Mouse (Mus musculus) frontal cortex, postnatal 14 days (tissue): ENCODE data around the gene Opn1sw.
"Not testable (repeated sequence)": the region's sequence is repeated elsewhere in the genome, so short reads cannot be mapped to it uniquely, and the experiment has no call there.

Source experiments
- DNase-seq, 2 experiments: peaks; one replicate each; pipeline ENCODE4 v3.0.0; 2022; ENCODE audit warnings: low spot score in 2 of 2

Opn1sw gene

DNA sequence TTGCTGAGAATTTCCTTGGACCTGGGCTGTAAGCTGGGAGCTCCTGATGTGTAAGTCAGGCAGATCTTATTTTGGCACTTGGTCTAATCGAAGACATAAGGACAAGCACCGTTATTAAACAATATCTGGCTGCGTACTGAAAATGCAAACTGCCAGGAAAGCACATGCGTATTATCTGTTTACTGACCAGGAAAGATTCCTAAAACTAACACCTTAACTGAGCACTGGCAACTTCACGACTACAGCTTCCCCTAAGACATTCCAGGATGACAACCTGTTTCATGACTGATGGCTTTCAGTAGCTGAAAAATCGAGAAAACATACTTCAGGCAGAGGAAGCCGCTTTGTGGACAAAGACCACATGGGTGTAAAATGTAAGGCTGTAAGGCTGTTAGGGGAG, 41.1 kb downstream of the Opn1sw start:
- no peak for DNase-seq

DNA sequence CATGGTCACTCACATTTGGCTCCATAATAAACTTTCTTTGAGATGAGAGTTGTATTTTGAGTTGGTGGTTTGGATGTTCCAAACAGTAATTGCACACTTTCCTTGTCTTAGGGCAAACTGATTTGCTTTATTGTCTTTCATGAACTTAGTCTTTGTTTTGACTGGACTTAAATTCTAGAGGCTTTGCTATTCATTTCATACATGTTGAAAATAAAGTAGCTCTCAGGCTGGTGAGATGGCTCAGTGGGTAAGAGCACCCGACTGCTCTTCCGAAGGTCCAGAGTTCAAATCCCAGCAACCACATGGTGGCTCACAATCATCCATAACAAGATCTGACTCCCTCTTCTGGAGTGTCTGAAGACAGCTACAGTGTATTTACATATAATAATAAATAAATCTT, 41.8 kb downstream of the Opn1sw start:
- DNase-seq = not testable (repeated sequence)

DNA sequence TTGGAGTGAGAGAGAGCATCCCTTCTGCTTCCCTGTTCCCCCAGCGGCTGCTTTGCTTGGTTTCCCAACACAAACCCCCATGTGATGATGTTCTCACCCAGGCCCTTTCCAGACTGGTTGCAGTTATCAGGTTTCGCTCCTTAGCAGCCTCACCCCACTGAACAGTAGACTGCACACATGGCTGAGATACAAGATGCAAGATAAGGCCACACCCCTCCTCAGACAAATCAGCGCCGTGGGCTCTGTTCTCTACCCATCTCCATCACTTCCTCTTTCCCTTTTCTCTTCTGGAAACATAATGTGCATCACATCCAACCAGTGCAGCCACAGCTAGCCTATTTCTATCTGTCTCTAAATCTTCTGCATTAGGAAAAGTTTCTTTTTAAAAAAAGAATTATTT, 58.8 kb downstream of the Opn1sw start:
- DNase-seq = no peak

DNA sequence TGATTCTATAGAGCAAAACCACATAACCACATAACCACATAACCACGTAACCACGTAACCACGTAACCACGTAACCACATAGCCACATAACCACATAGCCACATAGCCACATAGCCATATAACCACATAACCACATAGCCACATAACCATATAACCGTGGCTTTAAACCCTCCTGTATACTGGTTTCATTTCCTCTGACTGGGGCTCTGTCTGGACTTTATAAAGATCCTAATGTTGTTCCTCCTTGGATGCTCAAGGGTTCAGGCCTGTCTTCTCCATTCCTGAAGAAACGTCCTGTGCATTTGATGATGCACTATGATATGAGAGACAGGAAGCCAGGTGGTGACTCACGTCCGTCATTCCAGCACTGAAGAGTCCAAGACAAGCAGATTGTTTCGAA, 61.3 kb downstream of the Opn1sw start:
- no peak for DNase-seq
